Mouse (Mus musculus) left cerebral cortex, postnatal 4 days (tissue): ENCODE results near the gene Sh2b1. TPM values are rescaled to one million over a fixed set of nuclear protein-coding genes. Genes with fewer than 3 reads are reported as not detected.
"Not testable (repeated sequence)": the region's sequence is repeated elsewhere in the genome, so short reads cannot be mapped to it uniquely, and the experiment has no call there.

Experiments used
- DNase-seq: peaks from one replicate; pipeline ENCODE4 v3.0.0-alpha.2; 2022
- intact Hi-C: fragments of 180-260 bp; cut with DNase I; formaldehyde crosslinking; loops from one replicate; pipeline ENCODE4 v1.15.1; 2025
- total RNA-seq, 2 experiments: library from RNA; stranded (reverse); gene quantifications; 2 replicates each; pipeline ENCODE4 v1.2.3; 2021

Sh2b1 gene
- total RNA-seq = 10 to 100 TPM; 72.5 to 77.7 TPM

DNA sequence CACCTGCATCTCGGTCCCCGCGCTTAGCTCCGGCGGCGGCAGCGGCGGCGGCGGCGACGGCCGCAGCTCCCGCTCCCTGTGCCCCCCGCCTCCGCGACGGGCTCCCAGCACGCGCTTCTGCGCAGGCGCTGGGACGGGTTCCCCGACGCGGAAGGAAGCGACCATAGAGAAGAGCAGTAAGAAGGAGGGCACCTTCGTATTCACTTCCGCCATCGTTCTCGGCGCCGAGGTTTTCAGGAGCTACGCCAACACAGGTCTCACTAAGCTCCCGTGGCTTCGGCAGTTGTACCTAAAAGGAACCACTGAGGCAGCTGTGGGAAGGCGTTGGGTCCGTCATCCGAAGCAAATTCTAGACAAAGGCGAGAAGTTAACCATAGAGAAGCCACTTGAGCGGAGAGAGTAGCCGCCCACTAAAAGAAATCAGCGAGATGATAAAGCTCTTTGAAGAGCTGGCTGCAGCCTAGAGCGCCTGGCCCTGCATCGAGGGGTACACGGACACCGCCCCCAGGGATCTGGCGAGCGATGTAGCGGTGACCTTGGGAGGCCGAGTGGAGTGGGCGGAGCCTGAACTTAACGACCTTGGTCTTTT, at the start of gene Sh2b1:
TSS of gene Sh2b1 (minus strand) at position 432 of the 589 bp plus-strand sequence.
- peak; percentile 94 for DNase-seq
- intact Hi-C loops = no loop called here

DNA sequence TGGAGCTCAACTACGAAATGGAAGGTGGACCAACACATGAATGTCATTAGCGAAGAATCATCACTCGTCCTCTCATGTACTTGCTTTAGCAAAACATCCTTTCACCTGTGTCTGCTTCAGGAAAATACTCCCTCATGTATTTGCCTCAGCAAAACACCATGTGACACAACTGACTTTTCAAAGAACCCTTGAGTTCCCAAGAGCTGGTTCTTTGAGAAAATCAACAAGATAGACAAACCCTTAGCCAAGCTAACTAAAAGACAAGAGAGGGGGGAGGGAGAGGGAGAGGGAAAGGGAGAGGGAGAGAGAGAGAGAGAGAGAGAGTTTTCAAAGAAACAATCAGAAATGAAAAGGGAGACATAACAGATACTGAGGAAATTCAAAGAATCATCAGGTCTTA, 48.1 kb upstream of the Sh2b1 start:
- intact Hi-C loops = loop anchor here (10.0 kb wide), 1 partner anchor 119 kb away; no protein-coding TSS in a partner anchor
- no peak for DNase-seq

DNA sequence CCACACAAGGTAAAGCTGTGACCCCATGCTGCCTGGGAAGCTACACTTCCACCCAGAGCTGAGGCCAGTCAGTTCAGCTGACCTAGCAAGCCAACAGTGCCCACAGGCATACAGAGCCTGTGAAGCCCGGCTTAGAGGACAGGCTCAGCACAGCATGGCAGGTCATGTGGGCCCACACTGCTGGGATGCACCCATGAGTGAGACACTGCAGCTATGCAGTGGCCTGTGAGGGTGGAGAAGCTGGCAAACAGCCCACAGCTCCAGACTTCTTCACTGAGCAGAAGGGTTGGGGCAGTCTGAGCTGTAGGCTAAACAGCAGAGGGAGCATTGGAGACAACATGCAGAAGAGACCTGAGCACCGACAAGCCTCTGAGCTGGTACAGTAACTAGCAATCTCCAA, 44.3 kb upstream of the Sh2b1 start:
- peak; percentile 46 for DNase-seq
- intact Hi-C loops = no loop called here

DNA sequence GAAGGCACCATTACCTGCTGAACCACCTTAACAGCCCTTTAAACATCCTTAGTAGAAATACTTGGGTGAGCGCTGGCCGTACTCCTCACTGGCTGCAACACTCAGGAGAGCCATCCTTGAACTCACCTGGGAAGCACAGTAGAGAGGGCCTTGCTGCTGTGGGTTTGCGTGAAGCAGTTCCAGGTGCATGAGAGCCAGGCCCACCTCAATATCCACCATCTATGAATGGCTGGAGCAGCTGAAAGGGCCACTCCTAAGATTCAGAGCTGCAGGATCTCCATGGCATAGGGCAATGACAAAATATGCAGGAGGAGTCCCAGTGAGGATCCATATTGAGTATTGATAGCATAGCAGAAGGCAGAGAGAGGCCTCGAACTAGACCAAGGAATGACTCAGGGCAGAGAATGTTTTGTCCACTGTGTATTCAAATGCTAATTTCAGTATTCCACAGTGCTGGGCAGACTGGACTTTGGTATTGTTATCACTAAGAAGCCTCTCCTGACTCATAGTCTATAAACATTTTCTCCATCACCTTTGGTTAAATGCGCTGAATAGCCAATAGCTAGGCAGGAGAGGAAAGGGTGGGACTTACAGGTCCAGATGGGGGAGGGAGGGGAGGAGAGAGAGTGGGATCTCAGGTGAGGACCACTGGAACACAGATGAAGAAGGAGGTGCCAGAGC, 43.2 kb upstream of the Sh2b1 start:
- DNase-seq = no peak
- intact Hi-C loops = no loop called here

DNA sequence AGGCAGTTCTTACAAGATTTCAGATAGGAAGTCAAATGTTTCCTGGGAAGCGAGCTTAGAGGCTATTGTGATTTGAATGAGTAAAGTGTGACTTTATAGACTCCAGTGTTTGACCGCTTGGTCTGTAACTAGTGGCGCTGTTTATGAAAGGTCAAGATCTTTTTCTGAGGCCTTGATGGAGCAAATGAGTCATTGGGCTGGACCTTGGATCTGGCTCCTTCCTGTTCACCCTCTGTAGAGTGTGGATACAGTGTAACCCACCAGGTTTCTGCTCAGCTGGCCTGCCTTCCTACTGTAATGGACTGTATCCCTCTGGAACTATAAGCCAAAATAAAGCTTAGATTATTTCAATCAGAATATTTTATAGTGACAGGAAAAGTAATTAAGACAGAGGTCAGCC, 36.1 kb upstream of the Sh2b1 start:
- intact Hi-C loops = no loop called here
- DNase-seq = no peak

DNA sequence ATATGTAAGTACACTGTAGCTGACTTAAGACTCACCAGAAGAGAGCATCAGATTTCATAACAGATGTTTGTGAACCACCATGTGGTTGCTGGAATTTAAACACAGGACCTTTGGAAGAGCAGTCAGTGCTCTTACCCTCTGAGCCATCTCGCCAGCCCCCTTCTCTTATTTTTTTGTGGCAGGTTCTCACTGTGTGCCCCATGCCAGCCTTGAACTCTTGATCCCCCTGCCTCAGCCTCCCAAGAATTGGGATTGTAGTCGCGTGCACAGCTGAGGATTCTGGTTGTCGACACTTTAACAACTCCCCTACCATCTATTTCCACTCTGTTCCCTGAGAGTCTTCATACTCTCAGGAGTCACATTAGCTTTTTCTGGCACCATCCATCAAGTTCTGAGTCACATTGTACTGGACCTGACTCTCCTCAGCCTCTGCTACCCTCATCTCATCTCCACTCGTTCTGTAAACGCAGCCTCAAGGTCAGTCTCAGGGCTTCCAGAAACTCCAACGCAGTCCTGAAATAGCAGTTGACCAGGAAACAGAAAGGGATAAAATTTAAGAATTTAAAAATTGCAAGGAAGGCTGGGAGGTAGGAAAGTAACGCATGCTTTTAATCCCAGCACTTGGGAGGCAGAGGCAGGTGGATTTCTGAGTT, 32.0 kb upstream of the Sh2b1 start:
- DNase-seq = no peak
- intact Hi-C loops = no loop called here

DNA sequence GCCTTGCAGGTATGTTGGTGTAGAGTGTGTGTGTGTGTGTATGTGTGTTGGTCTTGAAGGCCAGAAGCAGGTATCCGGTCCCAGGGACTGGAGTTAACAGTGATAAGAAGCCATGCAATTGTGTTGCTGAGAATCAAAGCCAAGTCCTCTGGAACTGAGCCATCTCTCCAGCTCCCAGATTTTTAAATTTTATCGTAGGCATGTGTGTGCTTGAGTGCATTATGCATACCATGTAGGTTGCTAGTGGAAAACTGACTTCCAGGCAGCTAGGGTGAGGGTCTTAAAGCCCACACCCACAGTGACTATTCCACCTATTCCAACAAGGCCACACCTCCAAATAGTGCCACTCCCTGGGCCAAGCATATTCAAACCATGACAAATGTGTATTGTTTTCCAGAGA, 29.7 kb upstream of the Sh2b1 start:
- intact Hi-C loops = no loop called here
- DNase-seq = no peak

DNA sequence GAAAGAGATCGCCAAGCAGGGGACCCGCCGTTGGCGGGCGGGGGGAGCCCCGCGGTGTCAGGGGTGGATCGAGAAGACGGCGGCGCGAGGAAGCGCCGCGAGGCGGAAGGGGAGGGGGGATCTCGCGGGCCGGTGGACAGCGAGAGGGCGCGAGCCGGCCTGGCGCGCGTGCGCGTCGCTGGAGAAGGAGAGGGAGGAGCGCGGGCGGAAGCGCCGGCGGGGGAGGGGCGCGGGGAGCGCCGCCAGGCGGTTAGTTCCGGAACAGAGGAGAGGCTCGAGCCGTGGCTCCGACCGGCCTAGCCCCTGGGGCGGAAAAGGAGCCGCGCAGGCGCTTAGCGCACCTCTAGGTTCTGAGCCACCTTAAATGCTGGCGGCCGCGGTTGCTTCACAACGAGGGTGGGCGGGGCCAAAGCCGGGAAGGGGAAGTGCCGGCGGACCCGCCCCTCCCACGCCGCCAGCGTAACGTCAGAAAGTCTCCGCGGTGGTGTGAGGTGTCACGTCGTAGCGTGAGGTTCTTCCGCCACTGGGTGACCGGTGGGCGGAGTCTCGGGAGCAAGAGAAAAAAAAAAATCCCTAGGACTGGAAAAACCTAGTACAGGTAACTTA, 28.2 kb upstream of the Sh2b1 start, which contains the start of gene Atxn2l:
TSS of gene Atxn2l (minus strand) at position 165 of the 606 bp plus-strand sequence.
- intact Hi-C loops = no loop called here
- DNase-seq = peak; percentile 100

DNA sequence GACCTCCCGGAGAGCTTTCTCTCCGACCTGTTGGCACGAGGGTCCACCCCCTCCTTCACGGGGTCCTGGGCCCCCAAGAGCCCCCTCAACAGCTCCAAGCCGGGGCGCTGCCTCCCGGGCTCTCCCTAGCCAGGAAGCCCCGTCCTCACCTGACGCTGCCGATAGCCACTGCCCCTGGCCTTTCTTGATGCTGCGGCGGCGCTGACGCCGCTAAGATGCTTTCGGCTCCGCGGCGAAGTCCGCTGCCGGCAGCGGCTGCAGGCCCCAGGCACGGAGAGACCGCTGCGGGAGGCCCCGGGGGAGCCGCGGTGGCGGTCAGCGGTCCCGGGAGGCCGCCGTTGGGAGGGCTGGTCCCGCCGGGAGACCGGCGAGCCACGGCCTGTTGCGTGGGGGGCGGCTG, 27.5 kb upstream of the Sh2b1 start:
- intact Hi-C loops = no loop called here
- DNase-seq = no peak

DNA sequence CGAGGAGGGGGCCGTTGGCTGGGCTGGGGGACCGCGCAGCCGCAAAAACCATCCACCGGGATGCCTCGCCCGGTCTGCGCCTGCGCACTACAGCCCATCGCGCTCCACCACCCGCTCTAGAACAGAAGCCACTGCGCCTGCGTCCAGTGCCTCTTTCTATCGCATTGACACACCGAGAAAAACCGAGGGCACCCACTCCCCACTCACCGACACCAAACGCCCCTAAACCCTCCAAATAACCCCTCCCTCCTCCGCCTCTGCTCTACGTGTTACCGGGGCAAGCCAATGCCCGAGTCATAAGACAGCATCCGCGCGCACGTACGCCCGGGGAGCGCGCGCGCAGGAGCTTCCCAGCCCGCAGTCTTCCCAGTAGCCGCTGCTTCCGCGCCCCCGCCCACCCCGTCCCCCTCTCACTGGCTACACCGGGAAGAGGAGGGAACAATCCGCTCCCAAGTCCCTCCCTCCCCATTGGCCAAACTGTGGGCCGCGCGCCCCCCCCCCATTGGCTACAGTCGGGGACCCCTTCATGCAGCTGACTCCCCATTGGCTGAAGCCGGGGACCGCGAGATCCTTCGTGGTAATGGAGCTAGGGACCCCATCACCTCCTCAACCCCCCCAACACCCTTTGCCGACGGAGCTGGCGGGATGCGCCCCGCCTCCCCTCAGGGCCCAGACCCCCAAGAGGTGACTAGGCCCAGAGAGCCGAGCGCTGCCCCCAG, 27.0 kb upstream of the Sh2b1 start:
- intact Hi-C loops = no loop called here
- peak; percentile 99 for DNase-seq

DNA sequence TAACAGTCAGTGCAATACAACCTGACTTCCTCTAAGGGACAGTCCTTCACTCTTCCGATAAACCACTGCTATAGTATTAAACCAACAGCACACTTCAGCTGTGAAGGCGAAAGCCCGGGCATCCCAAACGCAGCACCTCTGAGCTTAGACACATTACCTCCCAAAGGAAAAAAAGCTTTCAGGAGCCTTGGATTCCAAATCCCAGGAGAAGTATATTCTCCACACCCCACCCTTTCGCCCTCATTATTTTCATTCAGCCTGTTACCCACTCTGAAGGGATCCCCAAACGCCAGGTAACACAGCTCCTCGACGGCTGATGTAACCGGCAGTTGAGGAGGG, 26.4 kb upstream of the Sh2b1 start:
- DNase-seq = no peak
- intact Hi-C loops = no loop called here

DNA sequence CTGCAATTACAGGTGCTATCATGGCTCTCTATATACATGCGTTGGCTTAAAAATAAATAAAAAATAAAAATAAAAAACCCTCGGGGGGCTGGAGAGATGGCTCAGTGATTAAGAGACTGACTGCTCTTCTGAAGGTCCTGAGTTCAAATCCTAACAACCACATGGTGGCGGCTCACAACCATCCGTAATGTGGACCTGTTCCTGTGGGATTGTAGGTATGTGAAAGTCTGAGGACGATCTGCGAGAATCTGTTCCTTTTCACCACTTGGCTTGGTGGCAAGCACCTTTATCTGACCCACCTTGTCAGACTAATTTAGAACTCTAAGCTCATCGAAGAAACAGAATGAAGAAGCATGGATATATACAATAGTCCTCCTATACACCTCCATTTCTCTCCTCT, 24.2 kb upstream of the Sh2b1 start:
- intact Hi-C loops = no loop called here
- no peak for DNase-seq

DNA sequence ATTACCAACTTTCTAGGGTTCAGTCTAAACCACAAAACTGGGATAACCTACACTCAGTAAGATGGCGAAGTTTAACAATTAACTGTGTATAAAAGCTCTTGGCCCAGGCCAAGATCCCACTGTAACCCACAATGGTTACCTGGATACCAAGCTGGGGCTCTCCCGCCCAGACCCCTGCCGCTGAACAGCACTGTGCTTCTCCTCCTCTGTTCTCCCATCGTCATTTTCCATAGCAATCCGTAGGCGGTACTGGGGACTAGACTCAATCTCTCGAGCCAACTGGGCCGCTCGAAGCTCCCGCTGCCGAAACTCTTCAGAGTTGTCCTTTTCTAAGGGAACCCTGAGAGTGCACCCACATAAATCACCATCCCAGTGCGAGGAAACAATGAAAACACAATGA, 22.7 kb upstream of the Sh2b1 start:
- DNase-seq = no peak
- intact Hi-C loops = no loop called here

DNA sequence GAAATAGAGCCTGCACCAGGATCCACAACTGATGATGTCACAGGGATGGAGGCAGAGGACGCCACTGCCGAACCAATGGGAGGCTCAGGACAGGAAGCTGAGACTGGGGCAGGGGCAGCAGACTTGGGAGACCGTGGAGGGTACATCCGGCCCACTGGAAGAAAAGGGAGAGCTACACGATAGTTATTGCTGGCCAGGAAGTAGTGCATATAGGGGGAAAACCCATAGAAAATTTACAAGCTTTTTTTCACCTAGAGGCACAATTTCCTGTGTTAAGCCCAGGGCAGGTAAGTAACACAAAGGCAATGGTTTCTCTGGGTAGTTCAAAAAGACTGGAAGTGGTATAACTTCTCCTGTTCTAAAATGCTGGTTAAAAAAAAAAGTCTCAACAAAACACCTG, 21.3 kb upstream of the Sh2b1 start:
- intact Hi-C loops = no loop called here
- DNase-seq = no peak

DNA sequence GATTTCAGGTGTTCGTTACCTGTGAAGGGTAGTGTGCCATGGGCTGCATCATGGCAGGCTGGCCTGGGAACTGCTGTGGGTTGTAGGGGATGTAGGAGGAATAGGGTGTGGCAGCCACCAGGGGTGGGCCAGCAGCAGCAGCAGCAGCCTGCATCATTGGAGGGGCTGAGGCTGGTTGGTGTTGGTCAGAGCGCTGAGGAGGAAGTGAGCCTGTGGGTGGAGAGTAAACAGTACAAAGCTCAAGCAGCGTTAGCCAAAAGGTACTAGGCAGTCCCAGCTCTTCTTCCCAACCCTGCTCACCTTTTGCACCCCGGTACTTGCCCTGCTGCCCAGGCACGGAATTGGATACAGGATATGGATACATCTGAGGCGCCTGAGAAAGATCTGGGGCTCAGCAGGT, 18.9 kb upstream of the Sh2b1 start:
- intact Hi-C loops = no loop called here
- DNase-seq = no peak

DNA sequence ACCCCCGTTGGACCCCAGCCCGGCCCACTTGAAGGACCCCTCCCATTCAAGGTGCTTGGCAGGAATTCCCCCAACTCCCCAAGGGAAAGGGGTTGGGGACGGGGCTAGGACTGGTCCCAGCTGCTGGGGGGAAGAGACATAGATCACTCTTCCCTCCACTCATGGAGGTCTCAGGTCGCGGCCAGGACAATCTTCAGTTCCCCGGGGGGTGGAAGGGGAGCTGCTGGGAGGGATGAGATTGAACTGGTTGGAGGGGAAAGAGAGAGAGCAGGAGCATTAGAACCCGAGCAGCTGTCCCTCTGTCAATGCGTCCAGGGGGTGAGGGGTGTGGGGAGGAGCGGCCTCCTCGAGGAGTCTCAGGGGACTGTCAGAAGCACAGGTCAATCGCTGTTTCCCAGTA, 16.7 kb upstream of the Sh2b1 start:
- peak; percentile 45 for DNase-seq
- intact Hi-C loops = no loop called here

DNA sequence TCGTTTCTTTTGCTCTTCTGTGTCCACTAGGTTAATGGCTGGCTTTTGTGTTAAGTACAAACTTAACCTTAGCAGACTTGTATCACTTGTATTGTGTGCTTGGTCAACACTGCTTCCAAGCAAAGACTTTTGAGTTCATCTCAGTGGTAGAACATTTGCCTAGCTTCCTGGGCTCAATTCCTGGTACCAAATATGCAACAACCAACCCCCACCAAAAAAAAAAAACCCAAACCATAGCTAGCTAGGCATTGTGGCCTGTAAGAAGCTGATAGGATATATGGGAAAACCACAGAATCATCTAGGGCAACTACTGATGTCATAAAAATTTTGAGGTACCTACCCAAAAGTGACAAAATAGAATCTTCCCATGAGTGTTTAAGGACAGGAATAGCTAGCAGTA, 15.8 kb upstream of the Sh2b1 start:
- DNase-seq = no peak
- intact Hi-C loops = no loop called here

DNA sequence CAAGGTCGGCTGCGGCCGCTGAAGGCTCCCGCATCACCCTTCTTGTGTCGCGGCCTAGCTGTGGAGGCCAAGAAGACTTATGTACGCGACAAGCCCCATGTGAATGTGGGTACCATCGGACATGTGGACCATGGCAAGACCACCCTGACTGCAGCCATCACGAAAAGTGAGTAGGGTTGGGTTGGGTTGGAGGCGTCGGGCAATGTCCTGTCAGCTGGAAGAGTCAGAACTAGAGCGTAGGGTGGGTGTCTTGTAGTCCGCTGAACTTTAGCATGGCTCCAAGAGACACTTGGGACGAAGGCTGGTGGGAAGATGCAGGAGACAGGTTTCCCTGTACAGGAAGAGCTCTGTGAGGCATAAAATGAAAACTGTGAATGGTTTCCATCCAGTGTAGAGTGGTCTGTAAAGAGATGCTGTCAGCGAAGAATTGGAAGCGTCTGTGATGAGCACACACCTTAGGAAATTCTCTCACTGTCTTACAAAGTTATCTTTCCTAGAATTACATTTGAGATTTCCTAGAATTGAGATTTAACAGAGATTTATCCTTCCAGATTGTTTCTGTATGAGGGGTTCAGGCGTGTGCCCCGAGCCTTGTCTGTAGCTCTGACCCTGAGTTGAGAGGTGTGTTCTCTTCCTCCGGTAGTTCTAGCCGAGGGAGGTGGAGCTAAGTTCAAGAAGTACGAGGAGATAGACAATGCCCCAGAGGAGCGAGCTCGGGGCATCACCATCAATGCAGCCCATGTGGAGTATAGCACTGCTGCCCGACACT, 12.6 kb upstream of the Sh2b1 start:
- DNase-seq, intact Hi-C loops: not testable (repeated sequence)

DNA sequence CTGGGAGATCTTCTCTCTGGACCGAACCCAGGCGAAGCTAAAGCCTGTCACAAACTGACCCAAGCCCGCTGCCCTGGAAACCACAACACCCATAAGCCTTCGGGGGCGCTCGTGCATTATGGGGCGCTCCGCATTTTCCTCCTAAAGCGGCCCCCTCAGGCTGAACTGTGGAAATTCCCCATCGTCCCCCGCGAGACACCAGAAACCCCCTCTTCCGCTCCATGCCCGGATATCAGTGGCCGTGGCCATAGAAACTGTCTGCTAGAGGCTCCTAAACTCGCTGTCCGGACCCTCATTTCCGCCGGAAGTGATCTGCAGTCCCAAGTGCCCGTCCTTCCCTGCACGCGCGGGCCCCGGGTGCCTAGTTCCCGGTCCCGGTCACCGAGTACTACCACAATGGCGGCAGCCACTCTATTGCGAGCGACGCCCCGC, 11.8 kb upstream of the Sh2b1 start, which contains the start of gene Tufm:
TSS of gene Tufm (plus strand) at position 310 of the 432 bp plus-strand sequence.
- intact Hi-C loops = no loop called here
- peak; percentile 97 for DNase-seq

DNA sequence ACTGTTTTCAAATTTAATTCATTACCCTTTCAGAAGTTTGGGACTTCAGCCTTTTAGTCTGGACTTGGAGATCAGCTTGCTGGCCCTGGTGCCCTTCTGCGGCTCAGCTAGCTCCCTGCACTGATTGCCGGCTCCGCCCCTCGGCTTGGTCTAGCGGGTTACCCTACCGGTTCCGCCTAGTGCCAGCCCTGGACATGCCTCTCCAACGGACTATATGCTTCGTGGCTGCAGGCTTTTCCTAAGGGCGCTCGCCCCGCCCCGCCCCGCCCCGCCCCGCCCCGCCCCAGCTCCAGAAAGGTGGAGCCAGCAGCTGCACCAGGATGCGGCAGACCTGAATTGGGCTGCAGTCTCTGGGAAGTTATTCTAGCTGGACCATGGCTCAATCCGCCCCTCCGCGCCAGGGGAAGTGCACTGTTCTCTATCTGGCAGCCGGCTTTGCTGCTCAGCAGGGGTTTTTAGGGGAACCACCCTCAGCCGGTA, 7.2 kb upstream of the Sh2b1 start:
- intact Hi-C loops = no loop called here
- DNase-seq = peak; percentile 70
